Mouse (Mus musculus): ENCODE results near the gene Zbtb4. TPM values are rescaled to one million over a fixed set of nuclear protein-coding genes. Genes with fewer than 3 reads are reported as not detected.

Zbtb4 gene
- 10.3 and 17.5 TPM in 2 replicates for polyA plus RNA-seq (2012; rRNA removed)

GRCm38 (mm10) chr11:69765221-69766125, at the start of gene Zbtb4:
TSS of gene Zbtb4 (plus strand) at chr11:69765912.

GRCm38 (mm10) chr11:69758478-69758970, 7.2 kb upstream of the Zbtb4 start, which contains the start of gene Polr2a:
TSS of gene Polr2a (minus strand) at chr11:69758637.

GRCm38 (mm10) chr11:69761868-69762267, 3.8 kb upstream of the Zbtb4 start, which contains the start of gene Slc35g3:
TSS of gene Slc35g3 (minus strand) at chr11:69761968.

GRCm38 (mm10) chr11:69795168-69795982, 29.7 kb downstream of the Zbtb4 start, which contains the start of gene Chrnb1:
TSS of gene Chrnb1 (minus strand) at chr11:69795943.

GRCm38 (mm10) chr11:69801379-69801977, 35.8 kb downstream of the Zbtb4 start, which contains the start of gene Fgf11:
TSS of gene Fgf11 (minus strand) at chr11:69801857.

GRCm38 (mm10) chr11:69804972-69805909, 39.5 kb downstream of the Zbtb4 start, which contains the start of gene Tmem102:
TSS of gene Tmem102 (minus strand) at chr11:69805624.

GRCm38 (mm10) chr11:69815155-69815554, 49.4 kb downstream of the Zbtb4 start, which contains the start of gene Gm39566:
TSS of gene Gm39566 (minus strand) at chr11:69815298.

GRCm38 (mm10) chr11:69818365-69818764, 52.7 kb downstream of the Zbtb4 start, which contains the start of gene Spem2:
TSS of gene Spem2 (minus strand) at chr11:69818465.

GRCm38 (mm10) chr11:69822080-69822479, 56.4 kb downstream of the Zbtb4 start, which contains the start of gene Spem1:
TSS of gene Spem1 (minus strand) at chr11:69822180.

Other genes starting within 250 kb of the Zbtb4 start
- gene Dnah2, start 216.8 kb upstream of the Zbtb4 start, polyA plus RNA-seq (2012; rRNA removed): 0.01 and 0.08 TPM in 2 replicates
- 0.27 and 0.34 TPM in 2 replicates for gene Efnb3, start 205.7 kb upstream of the Zbtb4 start, polyA plus RNA-seq (2012; rRNA removed)
- gene Wrap53, start 185.7 kb upstream of the Zbtb4 start, polyA plus RNA-seq (2012; rRNA removed): 8.5 and 11.1 TPM in 2 replicates
- 22.0 and 27.4 TPM in 2 replicates for gene Trp53, start 185.6 kb upstream of the Zbtb4 start, polyA plus RNA-seq (2012; rRNA removed)
- gene Atp1b2, start 160.0 kb upstream of the Zbtb4 start, polyA plus RNA-seq (2012; rRNA removed): 4.4 and 7.2 TPM in 2 replicates
- gene Shbg, start 148.0 kb upstream of the Zbtb4 start, polyA plus RNA-seq (2012; rRNA removed): not detected in 2 replicates
- 0.60 and 0.94 TPM in 2 replicates for gene Sat2, start 143.9 kb upstream of the Zbtb4 start, polyA plus RNA-seq (2012; rRNA removed)
- gene Fxr2, start 132.9 kb upstream of the Zbtb4 start, polyA plus RNA-seq (2012; rRNA removed): 26.3 and 30.1 TPM in 2 replicates
- gene Sox15, start 110.6 kb upstream of the Zbtb4 start, polyA plus RNA-seq (2012; rRNA removed): 5.0 and 6.1 TPM in 2 replicates
- 79.1 and 96.6 TPM in 2 replicates for gene Mpdu1, start 103.3 kb upstream of the Zbtb4 start, polyA plus RNA-seq (2012; rRNA removed)
- gene Cd68, start 99.8 kb upstream of the Zbtb4 start, polyA plus RNA-seq (2012; rRNA removed): 19.8 and 26.7 TPM in 2 replicates
- gene Eif4a1, start 93.5 kb upstream of the Zbtb4 start, polyA plus RNA-seq (2012; rRNA removed): 47.2 and 66.8 TPM in 2 replicates
- gene Senp3, start 83.8 kb upstream of the Zbtb4 start, polyA plus RNA-seq (2012; rRNA removed): 10.6 and 12.6 TPM in 2 replicates
- 1.0 and 1.7 TPM in 2 replicates for gene Tnfsf13, start 80.1 kb upstream of the Zbtb4 start, polyA plus RNA-seq (2012; rRNA removed)
- 15.9 and 22.7 TPM in 2 replicates for gene Tnfsf12, start 70.1 kb upstream of the Zbtb4 start, polyA plus RNA-seq (2012; rRNA removed)
- 4.2 and 5.1 TPM in 2 replicates for gene Tnfsfm13, start 69.8 kb upstream of the Zbtb4 start, polyA plus RNA-seq (2012; rRNA removed)
- 7.3 and 12.3 TPM in 2 replicates for gene Polr2a, start 7.3 kb upstream of the Zbtb4 start, polyA plus RNA-seq (2012; rRNA removed)
- 0.12 and 0.19 TPM in 2 replicates for gene Slc35g3, start 3.9 kb upstream of the Zbtb4 start, polyA plus RNA-seq (2012; rRNA removed)
- gene Chrnb1, start 30.0 kb downstream of the Zbtb4 start, polyA plus RNA-seq (2012; rRNA removed): 3.2 and 5.8 TPM in 2 replicates
- gene Fgf11, start 35.9 kb downstream of the Zbtb4 start, polyA plus RNA-seq (2012; rRNA removed): 2.3 and 2.6 TPM in 2 replicates
- gene Tmem102, start 39.7 kb downstream of the Zbtb4 start, polyA plus RNA-seq (2012; rRNA removed): 23.4 and 35.3 TPM in 2 replicates
- not detected in 2 replicates for gene Gm39566, start 49.4 kb downstream of the Zbtb4 start, polyA plus RNA-seq (2012; rRNA removed)
- gene Spem2, start 52.6 kb downstream of the Zbtb4 start, polyA plus RNA-seq (2012; rRNA removed): not detected in 2 replicates
- gene Spem1, start 56.3 kb downstream of the Zbtb4 start, polyA plus RNA-seq (2012; rRNA removed): 0.05 TPM in 1 of 2 replicates, not detected in the other
- gene Nlgn2, start 71.9 kb downstream of the Zbtb4 start, polyA plus RNA-seq (2012; rRNA removed): 10.0 and 11.0 TPM in 2 replicates
- gene Tmem256, start 72.6 kb downstream of the Zbtb4 start, polyA plus RNA-seq (2012; rRNA removed): 105 and 145 TPM in 2 replicates
- 51.9 and 53.6 TPM in 2 replicates for gene Plscr3, start 80.5 kb downstream of the Zbtb4 start, polyA plus RNA-seq (2012; rRNA removed)
- 18.6 and 19.9 TPM in 2 replicates for gene Tnk1, start 92.8 kb downstream of the Zbtb4 start, polyA plus RNA-seq (2012; rRNA removed)
- not detected in 2 replicates for gene Tmem95, start 112.1 kb downstream of the Zbtb4 start, polyA plus RNA-seq (2012; rRNA removed)
- 7.2 and 8.2 TPM in 2 replicates for gene Kctd11, start 115.5 kb downstream of the Zbtb4 start, polyA plus RNA-seq (2012; rRNA removed)
- gene Acap1, start 129.6 kb downstream of the Zbtb4 start, polyA plus RNA-seq (2012; rRNA removed): 0.81 and 1.9 TPM in 2 replicates
- gene 2810408A11Rik, start 135.1 kb downstream of the Zbtb4 start, polyA plus RNA-seq (2012; rRNA removed): 0.77 and 1.0 TPM in 2 replicates
- gene Neurl4, start 135.2 kb downstream of the Zbtb4 start, polyA plus RNA-seq (2012; rRNA removed): 11.5 and 14.7 TPM in 2 replicates
- gene Gps2, start 148.0 kb downstream of the Zbtb4 start, polyA plus RNA-seq (2012; rRNA removed): 71.1 and 72.4 TPM in 2 replicates
- gene Eif5a, start 156.0 kb downstream of the Zbtb4 start, polyA plus RNA-seq (2012; rRNA removed): 152 and 162 TPM in 2 replicates
- 26.1 and 33.8 TPM in 2 replicates for gene Ybx2, start 169.9 kb downstream of the Zbtb4 start, polyA plus RNA-seq (2012; rRNA removed)
- 51.9 and 55.0 TPM in 2 replicates for gene Slc2a4, start 182.3 kb downstream of the Zbtb4 start, polyA plus RNA-seq (2012; rRNA removed)
- 3.6 and 4.8 TPM in 2 replicates for gene Cldn7, start 198.9 kb downstream of the Zbtb4 start, polyA plus RNA-seq (2012; rRNA removed)
- gene Ctdnep1, start 215.2 kb downstream of the Zbtb4 start, polyA plus RNA-seq (2012; rRNA removed): 39.4 and 42.7 TPM in 2 replicates
- 27.8 and 29.8 TPM in 2 replicates for gene Elp5, start 216.6 kb downstream of the Zbtb4 start, polyA plus RNA-seq (2012; rRNA removed)
- 180 and 211 TPM in 2 replicates for gene Gabarap, start 225.2 kb downstream of the Zbtb4 start, polyA plus RNA-seq (2012; rRNA removed)
- 2.7 and 4.8 TPM in 2 replicates for gene Phf23, start 229.9 kb downstream of the Zbtb4 start, polyA plus RNA-seq (2012; rRNA removed)
- gene Dvl2, start 234.7 kb downstream of the Zbtb4 start, polyA plus RNA-seq (2012; rRNA removed): 5.2 and 6.7 TPM in 2 replicates
- 53.2 and 55.7 TPM in 2 replicates for gene Acadvl, start 249.5 kb downstream of the Zbtb4 start, polyA plus RNA-seq (2012; rRNA removed)

Data from stomach, adult 2 months (tissue).